27 mouse cellular contexts compared by ENCODE assay signal in the genomic region with DNA sequence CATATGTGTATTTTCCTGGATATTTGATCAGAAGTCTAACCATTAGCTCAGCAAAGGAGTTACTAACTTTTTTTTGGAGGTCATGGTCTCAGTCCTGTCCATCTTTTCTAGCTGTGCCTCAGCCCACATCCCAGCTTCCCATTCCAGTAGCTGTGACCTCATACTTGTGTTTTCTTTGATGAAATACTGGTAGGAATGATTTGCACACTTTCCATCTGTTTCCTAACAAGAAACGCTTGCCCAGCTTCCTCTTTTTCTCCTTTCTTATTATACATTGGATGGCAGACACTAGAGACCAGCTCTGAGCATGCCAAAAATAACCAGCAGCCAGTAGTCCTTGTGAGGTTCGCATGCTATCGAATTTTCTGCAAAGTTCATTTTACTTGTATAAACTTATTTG. TPM values are rescaled to one million over a fixed set of nuclear protein-coding genes. Genes with fewer than 3 reads are reported as not detected.
A peak's percentile ranks its signal among the peaks of the same experiment; 100 is the strongest.
DNase-seq lines count a peak whose midpoint lies in the region; ATAC-seq and TF ChIP-seq lines count a peak whose summit lies in the region.
"Had no signal": no experiment of that assay in that cellular context is flagged by ENCODE, and none has a peak within 500 bp of the region (broad histone marks: within the 10 kb centered on the region; RNA-seq: fewer than 3 reads in every experiment).

No protein-coding gene starts in this region.

- 75% methylated on average over 3 of the region's 3 CpGs for WGBS in lung, embryonic 14.5 days

- no peaks in the 10 kb centered on the region for H3K4me1 ChIP-seq in lung, embryonic 14.5 days (ENCODE audit: insufficient read depth)
- peaks cover 16% of the 10 kb centered on the region for H3K4me1 ChIP-seq in bone marrow macrophage, adult 2 months (ENCODE audit: control insufficient read depth, insufficient read depth, low read length)
- H3K4me1 ChIP-seq: embryonic facial prominence, embryonic 12.5 days; forebrain, embryonic 12.5 days; forebrain, embryonic 15.5 days; heart, embryonic 12.5 days; heart, embryonic 15.5 days; hindbrain, embryonic 12.5 days; hindbrain, embryonic 15.5 days; intestine, embryonic 15.5 days had no signal

- intact Hi-C loops in heart, postnatal 14 days (cut with DNase I) = no loop called here

- TF ChIP-seq CTCF in lung, embryonic 14.5 days (IDR thresholded peaks at IDR 0.05; ENCODE audit: low read depth) = no peak
- no peak for TF ChIP-seq CTCF in bone marrow macrophage, adult 2 months (IDR thresholded peaks at IDR 0.05; ENCODE audit: low read depth, low read length)
- TF ChIP-seq CTCF in layer of hippocampus, adult 2 months (conservative IDR thresholded peaks at IDR 0.05) = no peak

- H3K9me3 ChIP-seq in lung, embryonic 14.5 days (ENCODE audit: low read depth, low read length) = no peaks in the 10 kb centered on the region
- H3K9me3 ChIP-seq: embryonic facial prominence, embryonic 12.5 days; forebrain, embryonic 12.5 days; forebrain, embryonic 15.5 days; heart, embryonic 12.5 days; heart, embryonic 15.5 days; hindbrain, embryonic 12.5 days; hindbrain, embryonic 15.5 days; intestine, embryonic 15.5 days had no signal

- DNase-seq in lung, embryonic 14.5 days = peak; percentile 9
- DNase-seq in lung, postnatal 25 days (ENCODE audit: low spot score) = no peak
- DNase-seq in layer of hippocampus, adult 2 months (ENCODE audit: low spot score in 2 of 2) = no peak
- no peak for DNase-seq in heart, postnatal 14 days
- no peak for DNase-seq in urinary bladder, postnatal 25 days (ENCODE audit: low spot score)
- DNase-seq: adrenal gland, postnatal 10 days; cerebellum, adult 11 months; cerebellum, adult 2 months; cerebellum, adult 9-11 months; cerebellum, postnatal 36 days; gastrocnemius, postnatal 36 days; heart, adult 11 months; heart, postnatal 10 days; heart, postnatal 4 days had no signal

- no peak overlapping the region for H3K4me3 ChIP-seq in lung, embryonic 14.5 days (ENCODE audit: low read depth, low read length)
- no peak overlapping the region for H3K4me3 ChIP-seq in bone marrow macrophage, adult 2 months (ENCODE audit: insufficient read depth, low read length)
- H3K4me3 ChIP-seq in layer of hippocampus, adult 2 months = no peak overlapping the region
- H3K4me3 ChIP-seq: embryonic facial prominence, embryonic 12.5 days; erythroblast, embryonic 14.5 days; forebrain, embryonic 12.5 days; forebrain, embryonic 15.5 days; heart, embryonic 12.5 days; heart, embryonic 15.5 days; hindbrain, embryonic 12.5 days; hindbrain, embryonic 15.5 days; intestine, embryonic 15.5 days had no signal

- H3K27me3 ChIP-seq in lung, embryonic 14.5 days (ENCODE audit: insufficient read depth, low read length) = no peaks in the 10 kb centered on the region
- H3K27me3 ChIP-seq: embryonic facial prominence, embryonic 12.5 days; forebrain, embryonic 12.5 days; forebrain, embryonic 15.5 days; heart, embryonic 12.5 days; heart, embryonic 15.5 days; hindbrain, embryonic 12.5 days; hindbrain, embryonic 15.5 days; intestine, embryonic 15.5 days had no signal

- H3K27ac ChIP-seq in lung, embryonic 14.5 days (ENCODE audit: low read depth) = no peak overlapping the region
- peak overlapping the region; percentile 10; the same call in 1 of the 2 replicates for H3K27ac ChIP-seq in bone marrow macrophage, adult 2 months (ENCODE audit: insufficient read depth, low read depth, low read length)
- H3K27ac ChIP-seq in layer of hippocampus, adult 2 months = no peak overlapping the region
- H3K27ac ChIP-seq: embryonic facial prominence, embryonic 12.5 days; forebrain, embryonic 12.5 days; forebrain, embryonic 15.5 days; heart, embryonic 15.5 days; hindbrain, embryonic 12.5 days; hindbrain, embryonic 15.5 days; intestine, embryonic 15.5 days had no signal

- ATAC-seq in lung, embryonic 14.5 days (ENCODE audit: insufficient read depth) = no peak
- peak; percentile 94 for ATAC-seq in granulocyte monocyte progenitor cell, adult 5-6 weeks (replicated peaks; ENCODE audit: poor library complexity, severe bottlenecking)
- peak; percentile 95 for ATAC-seq in megakaryocyte progenitor cell, adult 5-6 weeks (replicated peaks; ENCODE audit: poor library complexity)
- ATAC-seq: activated CD4-positive, CD25-positive, alpha-beta regulatory T cell, adult 4 months; forebrain, embryonic 15.5 days; intestine, embryonic 15.5 days had no signal

- no peak overlapping the region for H3K4me2 ChIP-seq in lung, embryonic 14.5 days
- H3K4me2 ChIP-seq: embryonic facial prominence, embryonic 12.5 days; forebrain, embryonic 12.5 days; forebrain, embryonic 15.5 days; heart, embryonic 12.5 days; heart, embryonic 15.5 days; hindbrain, embryonic 12.5 days; hindbrain, embryonic 15.5 days; intestine, embryonic 15.5 days had no signal

- H3K9ac ChIP-seq in lung, embryonic 14.5 days = no peak overlapping the region
- H3K9ac ChIP-seq: embryonic facial prominence, embryonic 12.5 days; forebrain, embryonic 12.5 days; forebrain, embryonic 15.5 days; heart, embryonic 12.5 days; heart, embryonic 15.5 days; hindbrain, embryonic 12.5 days; hindbrain, embryonic 15.5 days; intestine, embryonic 15.5 days had no signal

- no peak for TF ChIP-seq POLR2A in bone marrow macrophage, adult 2 months (IDR thresholded peaks at IDR 0.05; ENCODE audit: borderline replicate concordance, low read depth, low read length)

- H3K36me3 ChIP-seq in lung, embryonic 14.5 days (ENCODE audit: insufficient read depth) = no peaks in the 10 kb centered on the region
- H3K36me3 ChIP-seq: embryonic facial prominence, embryonic 12.5 days; forebrain, embryonic 12.5 days; forebrain, embryonic 15.5 days; heart, embryonic 12.5 days; heart, embryonic 15.5 days; hindbrain, embryonic 12.5 days; hindbrain, embryonic 15.5 days; intestine, embryonic 15.5 days had no signal

RNA-seq across cellular contexts. Expression of gene Prg4, which starts 4.0 kb away (rescaled TPM):
- polyA plus RNA-seq in lung, embryonic 14.5 days (2014; fragmentation: Nextera tagmentation; extraction: Ambion mirVana) = 0.55 TPM in 2 replicates
- polyA plus RNA-seq in bone marrow macrophage, adult 2 months (2012; ENCODE audit: insufficient read depth, insufficient read length, missing spikeins) = 0.67 and 1.7 TPM in 2 replicates
- not detected in 2 replicates for total RNA-seq in granulocyte monocyte progenitor cell, adult 5-6 weeks (2014; fragmentation: Nextera tagmentation)
- not detected in 2 replicates for total RNA-seq in granulocyte monocyte progenitor cell, adult 5-6 weeks (2017)
- not detected in 2 replicates for total RNA-seq in megakaryocyte progenitor cell, adult 5-6 weeks (2015)
- not detected in 2 replicates for total RNA-seq in megakaryocyte progenitor cell, adult 5-6 weeks (2017)
- 1 to 10 TPM in 1 of 2 experiments, under 1 TPM in 1; 0.97 to 1.3 TPM for total RNA-seq in layer of hippocampus, adult 2 months (2021)
- 10 to 100 TPM; 15.1 to 16.7 TPM for total RNA-seq in heart, postnatal 14 days (2021)
- polyA plus RNA-seq: erythroblast, embryonic 14.5 days had no signal

Comparison
In these comparisons a context has a peak if more than half of its experiments do, and no peak if none do; other contexts are left out.
1. RNA of gene Prg4, which starts 4.0 kb away (total RNA-seq): 15.1 to 16.7 TPM in heart, postnatal 14 days; 0.97 to 1.3 TPM in layer of hippocampus, adult 2 months, not detected in granulocyte monocyte progenitor cell, adult 5-6 weeks and not detected in megakaryocyte progenitor cell, adult 5-6 weeks; every median in the first group is over 4 times any median in the second.